Mouse (Mus musculus): Measurements from ENCODE around the gene Rere. TPM values are rescaled to one million over a fixed set of nuclear protein-coding genes. Genes with fewer than 3 reads are reported as not detected.

The Rere gene
- polyA plus RNA-seq, 1 experiment, result 42.0 TPM

DNA sequence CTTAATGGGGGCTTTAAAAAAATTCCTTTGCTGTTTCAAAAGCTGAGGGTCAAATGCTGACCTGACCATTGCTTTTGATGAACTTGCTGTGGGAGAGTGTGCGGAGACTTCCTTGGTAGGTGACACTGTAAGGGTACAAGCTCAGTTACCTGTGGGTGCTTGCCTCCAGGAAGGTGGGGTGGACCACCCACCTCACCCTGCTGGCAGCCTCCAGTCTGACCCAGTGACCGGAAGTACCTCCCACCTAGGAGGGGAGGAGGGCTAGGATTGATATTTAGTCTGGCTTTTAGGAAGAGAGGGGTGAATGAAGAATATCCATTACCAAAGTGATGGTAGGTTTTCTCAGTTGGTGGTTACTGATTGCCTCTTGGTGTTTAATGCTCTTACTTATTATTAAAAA, 289.3 kb downstream of the Rere start:
- DNase-seq, result no peak
- TF ChIP-seq CTCF (IDR thresholded peaks at IDR 0.05; ENCODE audit: insufficient read depth, low read length) (no peak), POLR2A (IDR thresholded peaks at IDR 0.05; ENCODE audit: borderline replicate concordance, extremely low read depth, low read depth, low read length) (no peak)
- H3K4me3 ChIP-seq (replicated peaks; ENCODE audit: extremely low read depth, low read depth, low read length), result peak overlapping the region; percentile 58
- WGBS, result 32% methylated on average over 2 of the region's 2 CpGs
- H3K4me1 ChIP-seq (ENCODE audit: control insufficient read depth, insufficient read depth, low read length), result peaks cover 29% of the 10 kb centered on the region

GRCm38 (mm10) chr4:150572104-150572691, 290.8 kb downstream of the Rere start:
- DNase-seq, result no peak
- TF ChIP-seq POLR2A (IDR thresholded peaks at IDR 0.05; ENCODE audit: borderline replicate concordance, extremely low read depth, low read depth, low read length) (no peak), CTCF (IDR thresholded peaks at IDR 0.05; ENCODE audit: insufficient read depth, low read length) (no peak)
- 34% methylated on average over 7 of the region's 7 CpGs for WGBS
- Histone ChIP-seq H3K4me1 (ENCODE audit: control insufficient read depth, insufficient read depth, low read length) (peaks cover 37% of the 10 kb centered on the region), H3K4me3 (replicated peaks; ENCODE audit: extremely low read depth, low read depth, low read length) (no peak overlapping the region)

DNA sequence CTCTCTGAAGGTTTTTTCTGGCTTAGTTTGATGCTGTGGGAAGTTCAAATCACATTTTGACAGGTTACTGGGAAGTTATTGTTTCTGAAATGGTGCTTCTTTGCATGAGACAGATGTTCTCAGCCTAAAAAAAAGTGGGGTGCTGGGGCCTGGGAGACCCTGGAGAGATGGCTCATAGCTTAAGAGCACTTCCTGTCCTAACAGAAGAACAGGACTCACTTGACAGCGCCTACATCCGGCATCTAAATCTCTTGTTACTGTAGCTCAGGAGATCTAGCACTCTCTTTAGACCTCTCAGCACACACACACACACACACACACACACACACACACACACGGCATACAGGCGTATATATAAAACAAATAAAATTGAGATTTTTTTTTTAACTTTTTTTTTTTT, 291.5 kb downstream of the Rere start:
- DNase-seq, result no peak
- Histone ChIP-seq H3K4me1 (ENCODE audit: control insufficient read depth, insufficient read depth, low read length) (peaks cover 39% of the 10 kb centered on the region), H3K4me3 (replicated peaks; ENCODE audit: extremely low read depth, low read depth, low read length) (no peak overlapping the region)
- 61% methylated on average over 4 of the region's 4 CpGs for WGBS
- no peak for TF ChIP-seq POLR2A (IDR thresholded peaks at IDR 0.05; ENCODE audit: borderline replicate concordance, extremely low read depth, low read depth, low read length)
- no peak for TF ChIP-seq CTCF (IDR thresholded peaks at IDR 0.05; ENCODE audit: insufficient read depth, low read length)

DNA sequence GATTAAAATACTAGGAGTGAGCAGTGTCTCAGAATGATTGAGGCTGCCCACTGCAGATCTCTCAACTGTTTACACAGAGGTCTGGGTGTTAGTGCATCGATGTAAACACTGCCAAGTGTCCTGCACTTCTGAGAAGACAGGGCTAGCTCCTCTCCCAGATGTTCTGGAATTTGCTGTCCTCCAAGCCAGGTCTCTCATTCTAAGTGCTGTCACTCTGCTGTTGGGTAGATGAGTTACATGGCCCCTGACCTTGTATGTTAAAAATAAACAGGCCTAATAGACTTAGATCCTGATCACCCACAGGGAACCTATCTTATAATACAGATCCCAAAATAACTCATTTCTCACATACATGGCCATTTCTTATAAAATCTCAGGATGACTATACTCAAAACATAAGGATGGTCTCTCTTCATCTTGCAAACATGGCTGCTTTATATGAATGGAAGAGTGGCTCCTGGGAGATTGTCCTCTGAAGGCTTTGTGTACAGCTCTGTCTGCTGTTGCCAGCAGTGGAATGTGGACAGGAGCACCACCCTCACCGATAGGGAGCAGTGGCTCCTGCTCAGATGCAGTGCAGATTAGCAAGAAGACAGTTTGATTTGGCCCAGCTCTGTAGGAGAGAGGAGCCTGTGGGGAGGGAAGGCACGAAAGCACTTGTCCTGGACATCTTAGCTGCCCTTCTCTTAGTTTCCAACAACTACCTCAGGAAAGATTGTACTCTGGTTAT, 294.1 kb downstream of the Rere start:
- WGBS, result 36% methylated on average over 3 of the region's 3 CpGs
- H3K4me3 ChIP-seq (replicated peaks; ENCODE audit: extremely low read depth, low read depth, low read length), result no peak overlapping the region
- no peak for DNase-seq
- TF ChIP-seq CTCF (IDR thresholded peaks at IDR 0.05; ENCODE audit: insufficient read depth, low read length) (peak; percentile 1; the same call in 1 of the 2 replicates), POLR2A (IDR thresholded peaks at IDR 0.05; ENCODE audit: borderline replicate concordance, extremely low read depth, low read depth, low read length) (no peak)
- peaks cover 34% of the 10 kb centered on the region for H3K4me1 ChIP-seq (ENCODE audit: control insufficient read depth, insufficient read depth, low read length)

GRCm38 (mm10) chr4:150576339-150576738, 294.9 kb downstream of the Rere start:
- Histone ChIP-seq H3K4me3 (replicated peaks; ENCODE audit: extremely low read depth, low read depth, low read length) (no peak overlapping the region), H3K4me1 (ENCODE audit: control insufficient read depth, insufficient read depth, low read length) (peaks cover 34% of the 10 kb centered on the region)
- WGBS, result 41% methylated on average over 3 of the region's 3 CpGs
- TF ChIP-seq POLR2A (IDR thresholded peaks at IDR 0.05; ENCODE audit: borderline replicate concordance, extremely low read depth, low read depth, low read length) (no peak), CTCF (IDR thresholded peaks at IDR 0.05; ENCODE audit: insufficient read depth, low read length) (no peak)
- DNase-seq, result no peak

DNA sequence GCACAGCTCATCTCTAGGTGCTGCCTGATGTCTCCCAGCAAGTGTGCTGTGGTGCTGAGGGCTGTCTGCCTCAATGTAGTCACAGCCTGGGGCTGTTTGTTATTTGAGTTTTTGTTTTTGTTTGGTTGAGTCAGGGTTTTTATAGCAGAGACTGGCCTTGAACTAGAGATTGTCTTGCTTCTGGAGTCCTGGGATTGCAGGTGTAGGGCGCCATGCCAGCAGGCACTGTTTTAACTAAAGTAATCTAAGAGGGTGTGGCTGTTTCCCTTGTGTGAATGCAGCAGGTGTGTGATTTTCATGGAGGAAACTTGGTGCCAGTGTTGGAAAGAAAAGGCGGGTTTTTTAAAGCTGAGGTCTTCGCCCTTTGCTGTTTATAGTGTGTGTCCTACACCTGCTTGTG, 296.6 kb downstream of the Rere start:
- no peak overlapping the region for H3K4me3 ChIP-seq (replicated peaks; ENCODE audit: extremely low read depth, low read depth, low read length)
- 77% methylated on average over 3 of the region's 3 CpGs for WGBS
- DNase-seq, result no peak
- TF ChIP-seq POLR2A (IDR thresholded peaks at IDR 0.05; ENCODE audit: borderline replicate concordance, extremely low read depth, low read depth, low read length) (no peak), CTCF (IDR thresholded peaks at IDR 0.05; ENCODE audit: insufficient read depth, low read length) (no peak)
- peaks cover 37% of the 10 kb centered on the region for H3K4me1 ChIP-seq (ENCODE audit: control insufficient read depth, insufficient read depth, low read length)

- H3K4me1 ChIP-seq (ENCODE audit: control insufficient read depth, insufficient read depth, low read length), result peaks cover 43% of the 10 kb centered on the region
- H3K4me3 ChIP-seq (replicated peaks; ENCODE audit: extremely low read depth, low read depth, low read length), result no peak overlapping the region
- no peak for DNase-seq
- TF ChIP-seq POLR2A (IDR thresholded peaks at IDR 0.05; ENCODE audit: borderline replicate concordance, extremely low read depth, low read depth, low read length), result no peak
- WGBS, result 42% methylated on average over 10 of the region's 10 CpGs
Observed at GRCm38 (mm10) chr4:150581931-150582723, 300.7 kb downstream of the Rere start.

DNA sequence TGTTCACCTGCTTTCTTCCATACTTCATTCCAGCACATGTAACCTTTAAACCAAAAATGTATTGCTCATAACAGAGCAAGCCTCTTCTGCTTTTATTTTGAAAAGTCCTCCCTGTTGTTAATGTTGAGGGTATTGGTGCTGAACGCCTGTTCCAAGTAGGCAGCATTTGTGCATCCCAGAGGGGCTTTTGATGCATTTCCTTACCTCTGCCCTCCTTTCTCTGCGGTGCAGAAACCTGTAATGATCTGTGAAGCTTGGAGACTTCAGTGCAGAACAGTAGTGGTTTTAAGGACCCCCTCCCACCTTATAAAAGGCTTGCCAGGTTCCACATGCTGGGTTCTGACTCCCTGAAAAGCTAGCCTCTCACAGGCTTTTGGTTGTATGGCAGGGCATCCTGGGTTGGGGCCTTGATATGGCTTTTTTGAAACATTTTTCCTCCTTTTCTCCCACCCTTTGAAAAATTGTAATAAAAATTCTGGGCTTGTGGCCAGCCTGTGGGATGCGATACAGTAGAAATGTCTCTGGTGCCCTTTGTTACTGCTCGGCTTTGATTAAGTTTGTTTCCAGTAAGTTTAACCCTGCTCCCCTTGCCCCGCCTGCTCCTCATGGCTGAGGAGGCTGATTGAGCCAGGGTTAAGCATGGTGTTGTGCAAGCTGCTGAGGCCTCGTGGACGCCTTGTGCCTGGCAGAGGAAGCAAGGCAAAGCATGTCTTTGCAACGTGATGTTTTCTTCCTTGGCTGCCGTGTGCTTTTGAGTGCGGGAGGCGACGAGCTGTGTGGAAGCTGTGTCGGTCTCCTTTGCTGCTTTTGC, 301.7 kb downstream of the Rere start:
- H3K4me3 ChIP-seq (replicated peaks; ENCODE audit: extremely low read depth, low read depth, low read length), result no peak overlapping the region
- peak; percentile 67 for DNase-seq
- WGBS, result 10% methylated on average over 13 of the region's 13 CpGs
- TF ChIP-seq CTCF (IDR thresholded peaks at IDR 0.05; ENCODE audit: insufficient read depth, low read length) (no peak), POLR2A (IDR thresholded peaks at IDR 0.05; ENCODE audit: borderline replicate concordance, extremely low read depth, low read depth, low read length) (peak; percentile 24; the same call in 1 of the 2 replicates)
- H3K4me1 ChIP-seq (ENCODE audit: control insufficient read depth, insufficient read depth, low read length), result peaks cover 48% of the 10 kb centered on the region

- peaks cover 49% of the 10 kb centered on the region for H3K4me1 ChIP-seq (ENCODE audit: control insufficient read depth, insufficient read depth, low read length)
- WGBS, result 23% methylated on average over 3 of the region's 3 CpGs
- no peak for DNase-seq
- TF ChIP-seq CTCF (IDR thresholded peaks at IDR 0.05; ENCODE audit: insufficient read depth, low read length) (no peak), POLR2A (IDR thresholded peaks at IDR 0.05; ENCODE audit: borderline replicate concordance, extremely low read depth, low read depth, low read length) (no peak)
- H3K4me3 ChIP-seq (replicated peaks; ENCODE audit: extremely low read depth, low read depth, low read length), result no peak overlapping the region
Observed at GRCm38 (mm10) chr4:150583777-150584135, 302.3 kb downstream of the Rere start.
